Mouse (Mus musculus) brain, embryonic 14.5 days (tissue): ENCODE measurements at regions not wholly inside any gene's neighbourhood (a gene's known extent, or its start where the extent isn't known, plus 50 kb on each side); places are given as distances from the start of the nearest gene placed in this dataset.

Experiments
- DNase-seq: peaks from one replicate; pipeline ENCODE4 v3.0.0-alpha.2; 2011; ENCODE audit warnings: low read depth
- CTCF ChIP-seq: fragments of 200-500 bp; IDR thresholded peaks from 2 replicates; pipeline ENCODE4 v1.5.1; 2012; ENCODE audit warnings: inconsistent platforms, mild to moderate bottlenecking, moderate library complexity, borderline replicate concordance; ENCODE audit not compliant: insufficient read depth, insufficient read length; ENCODE audit errors: extremely low read depth
- POLR2A ChIP-seq: fragments of 200-500 bp; IDR thresholded peaks from 2 replicates; pipeline ENCODE4 v1.6.1; 2012; ENCODE audit warnings: mild to moderate bottlenecking, inconsistent platforms, borderline replicate concordance; ENCODE audit not compliant: poor library complexity, insufficient read depth, insufficient read length, severe bottlenecking; ENCODE audit errors: extremely low read depth

GRCm38 (mm10) chr1:35968489-35968888, 99.7 kb upstream of the Hs6st1 start:
- TF ChIP-seq POLR2A: no peak
- no peak for TF ChIP-seq CTCF
- no peak for DNase-seq

GRCm38 (mm10) chr1:35971435-35972189, 96.6 kb upstream of the Hs6st1 start:
- no peak for TF ChIP-seq POLR2A
- no peak for TF ChIP-seq CTCF

GRCm38 (mm10) chr1:35972190-35972584, 96.0 kb upstream of the Hs6st1 start:
- TF ChIP-seq POLR2A: no peak
- TF ChIP-seq CTCF: no peak
- DNase-seq: no peak

More at GRCm38 (mm10) chr1:35971435-35972189, 96.6 kb upstream of the Hs6st1 start:
- DNase-seq: no peak

GRCm38 (mm10) chr1:35973386-35973785, 94.8 kb upstream of the Hs6st1 start:
- DNase-seq: peak; percentile 65
- TF ChIP-seq POLR2A (no peak), CTCF (no peak)

GRCm38 (mm10) chr1:35975611-35976208, 92.5 kb upstream of the Hs6st1 start:
- TF ChIP-seq CTCF: no peak
- no peak for TF ChIP-seq POLR2A
- no peak for DNase-seq

GRCm38 (mm10) chr1:35976528-35976927, 91.7 kb upstream of the Hs6st1 start:
- peak; percentile 16 for DNase-seq
- no peak for TF ChIP-seq CTCF
- TF ChIP-seq POLR2A: no peak

GRCm38 (mm10) chr1:35978116-35978515, 90.1 kb upstream of the Hs6st1 start:
- TF ChIP-seq POLR2A (no peak), CTCF (no peak)
- no peak for DNase-seq

- no peak for DNase-seq
- TF ChIP-seq CTCF (no peak), POLR2A (no peak)
Measured at GRCm38 (mm10) chr1:35978766-35979165, 89.4 kb upstream of the Hs6st1 start.

- TF ChIP-seq POLR2A (no peak), CTCF (no peak)
- no peak for DNase-seq
Measured at GRCm38 (mm10) chr1:35981226-35981625, 87.0 kb upstream of the Hs6st1 start.

GRCm38 (mm10) chr1:35983361-35983760, 84.8 kb upstream of the Hs6st1 start:
- no peak for TF ChIP-seq CTCF
- TF ChIP-seq POLR2A: no peak
- DNase-seq: no peak

- no peak for DNase-seq
- TF ChIP-seq CTCF: no peak
- no peak for TF ChIP-seq POLR2A
Measured at GRCm38 (mm10) chr1:35985318-35985717, 82.9 kb upstream of the Hs6st1 start.

GRCm38 (mm10) chr1:35986666-35987065, 81.5 kb upstream of the Hs6st1 start:
- no peak for DNase-seq
- TF ChIP-seq CTCF: no peak
